Mouse (Mus musculus): ENCODE measurements around the gene Marveld3. TPM values are rescaled to one million over a fixed set of nuclear protein-coding genes. Genes with fewer than 3 reads are reported as not detected.

The Marveld3 gene
- 0.29 and 0.47 TPM in 2 replicates for polyA plus RNA-seq (2014; fragmentation: Nextera tagmentation; extraction: Ambion mirVana)

GRCm38 (mm10) chr8:109961693-109962367, at the start of gene Marveld3:
TSS of gene Marveld3 (minus strand) at chr8:109962203.
- Histone ChIP-seq H3K27ac (ENCODE audit: low read depth, low read length) (no peak within 1 kb of the TSS), H3K27me3 (ENCODE audit: control insufficient read depth, insufficient read depth, low read length) (peaks cover 16% of the 10 kb centered on the region), H3K4me2 (ENCODE audit: low read depth) (peak within 1 kb of the TSS; percentile 64), H3K36me3 (ENCODE audit: control insufficient read depth, insufficient read depth, low read length) (no peaks in the 10 kb centered on the region), H3K4me1 (ENCODE audit: control insufficient read depth, insufficient read depth, low read length) (no peaks in the 10 kb centered on the region), H3K4me3 (ENCODE audit: low read depth, low read length) (peak within 1 kb of the TSS; percentile 32), H3K9me3 (ENCODE audit: control insufficient read depth, low read length) (no peaks in the 10 kb centered on the region), H3K9ac (ENCODE audit: low read length) (no peak within 1 kb of the TSS)
- 2% methylated on average over 63 of the region's 64 CpGs for WGBS
- ATAC-seq (ENCODE audit: insufficient read depth, low FRiP score, low TSS enrichment) (no peak), DNase-seq (ENCODE audit: low spot score) (peak; percentile 76)

DNA sequence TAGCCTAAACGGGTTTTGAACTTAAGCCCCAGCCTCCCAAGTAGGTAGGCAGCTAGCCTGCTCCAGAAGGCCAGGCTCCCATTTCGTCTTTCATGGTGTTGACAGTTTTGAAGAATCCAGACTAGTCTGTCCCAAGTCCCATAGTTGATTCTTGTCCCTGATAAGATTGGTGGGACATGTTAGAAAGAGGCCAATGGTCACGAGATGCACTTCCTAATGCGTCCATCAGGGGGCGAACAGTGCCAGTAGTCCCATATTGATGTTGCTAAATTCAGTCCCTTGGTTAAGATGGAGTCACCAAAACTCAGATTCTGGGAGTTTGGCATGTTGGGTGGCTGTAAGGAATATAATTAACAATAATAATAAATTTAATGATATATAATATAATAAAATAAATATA, 48.9 kb upstream of the Marveld3 start:
- Histone ChIP-seq H3K4me2 (ENCODE audit: low read depth) (no peak overlapping the region), H3K4me3 (ENCODE audit: low read depth, low read length) (no peak overlapping the region), H3K27me3 (ENCODE audit: control insufficient read depth, insufficient read depth, low read length) (no peaks in the 10 kb centered on the region), H3K9ac (ENCODE audit: low read length) (no peak overlapping the region), H3K9me3 (ENCODE audit: control insufficient read depth, low read length) (no peaks in the 10 kb centered on the region), H3K36me3 (ENCODE audit: control insufficient read depth, insufficient read depth, low read length) (no peaks in the 10 kb centered on the region), H3K27ac (ENCODE audit: low read depth, low read length) (no peak overlapping the region), H3K4me1 (ENCODE audit: control insufficient read depth, insufficient read depth, low read length) (no peaks in the 10 kb centered on the region)
- DNase-seq (ENCODE audit: low spot score) (peak; percentile 42), ATAC-seq (ENCODE audit: insufficient read depth, low FRiP score, low TSS enrichment) (no peak)
- 34% methylated on average over 5 of the region's 5 CpGs for WGBS

- H3K36me3 ChIP-seq (ENCODE audit: control insufficient read depth, insufficient read depth, low read length), result no peaks in the 10 kb centered on the region
- H3K9ac ChIP-seq (ENCODE audit: low read length), result no peak overlapping the region
- 75% methylated on average over 8 of the region's 8 CpGs for WGBS
- no peak for DNase-seq (ENCODE audit: low spot score)
- H3K27ac ChIP-seq (ENCODE audit: low read depth, low read length), result no peak overlapping the region
- no peaks in the 10 kb centered on the region for H3K4me1 ChIP-seq (ENCODE audit: control insufficient read depth, insufficient read depth, low read length)
- no peaks in the 10 kb centered on the region for H3K9me3 ChIP-seq (ENCODE audit: control insufficient read depth, low read length)
- no peak overlapping the region for H3K4me2 ChIP-seq (ENCODE audit: low read depth)
- no peak for ATAC-seq (ENCODE audit: insufficient read depth, low FRiP score, low TSS enrichment)
- H3K4me3 ChIP-seq (ENCODE audit: low read depth, low read length), result no peak overlapping the region
- no peaks in the 10 kb centered on the region for H3K27me3 ChIP-seq (ENCODE audit: control insufficient read depth, insufficient read depth, low read length)
Measured at GRCm38 (mm10) chr8:110008995-110009446, 47.0 kb upstream of the Marveld3 start.

DNA sequence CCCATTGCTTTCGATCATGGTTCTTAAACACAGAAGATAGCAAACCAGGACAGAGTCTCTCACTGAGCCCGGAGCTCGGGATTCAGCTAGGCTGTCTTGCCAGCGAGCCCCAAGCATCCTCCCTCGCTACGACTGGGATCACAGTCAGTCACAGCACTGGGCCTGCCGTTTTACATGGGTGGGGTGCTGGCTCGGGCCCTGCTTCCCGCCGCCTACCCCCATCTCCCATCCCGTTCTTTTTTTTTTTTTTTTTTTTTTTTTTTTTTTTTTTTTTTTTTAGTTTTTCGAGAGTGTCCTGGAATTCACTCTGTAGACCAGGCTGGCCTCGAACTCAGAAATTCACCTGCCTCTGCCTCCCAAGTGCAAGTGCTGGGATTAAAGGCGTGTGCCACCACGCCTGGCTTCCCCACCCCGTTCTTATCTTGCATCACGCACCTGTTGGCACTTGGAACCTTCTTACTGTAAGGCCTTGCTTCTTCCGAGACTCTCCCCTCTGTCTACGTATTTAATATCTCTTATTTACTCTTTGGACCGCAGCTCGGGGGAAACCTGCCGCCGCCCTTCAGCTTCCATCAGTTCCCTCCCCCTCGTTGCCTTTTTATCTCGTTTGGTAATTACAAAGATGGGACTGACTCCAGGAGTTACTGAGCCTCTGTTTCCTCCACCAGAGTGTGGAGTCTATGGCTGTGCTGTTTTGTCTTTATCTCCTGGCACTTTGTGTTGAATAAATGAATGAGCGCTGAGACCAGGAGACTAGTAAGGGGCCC, 46.4 kb upstream of the Marveld3 start:
- 90% methylated on average over 25 of the region's 26 CpGs for WGBS
- H3K9ac ChIP-seq (ENCODE audit: low read length), result no peak overlapping the region
- ATAC-seq (ENCODE audit: insufficient read depth, low FRiP score, low TSS enrichment), result no peak
- H3K4me3 ChIP-seq (ENCODE audit: low read depth, low read length), result no peak overlapping the region
- no peaks in the 10 kb centered on the region for H3K36me3 ChIP-seq (ENCODE audit: control insufficient read depth, insufficient read depth, low read length)
- no peak overlapping the region for H3K27ac ChIP-seq (ENCODE audit: low read depth, low read length)
- H3K27me3 ChIP-seq (ENCODE audit: control insufficient read depth, insufficient read depth, low read length), result no peaks in the 10 kb centered on the region
- H3K4me2 ChIP-seq (ENCODE audit: low read depth), result no peak overlapping the region
- no peaks in the 10 kb centered on the region for H3K9me3 ChIP-seq (ENCODE audit: control insufficient read depth, low read length)
- no peaks in the 10 kb centered on the region for H3K4me1 ChIP-seq (ENCODE audit: control insufficient read depth, insufficient read depth, low read length)
- DNase-seq (ENCODE audit: low spot score), result no peak

DNA sequence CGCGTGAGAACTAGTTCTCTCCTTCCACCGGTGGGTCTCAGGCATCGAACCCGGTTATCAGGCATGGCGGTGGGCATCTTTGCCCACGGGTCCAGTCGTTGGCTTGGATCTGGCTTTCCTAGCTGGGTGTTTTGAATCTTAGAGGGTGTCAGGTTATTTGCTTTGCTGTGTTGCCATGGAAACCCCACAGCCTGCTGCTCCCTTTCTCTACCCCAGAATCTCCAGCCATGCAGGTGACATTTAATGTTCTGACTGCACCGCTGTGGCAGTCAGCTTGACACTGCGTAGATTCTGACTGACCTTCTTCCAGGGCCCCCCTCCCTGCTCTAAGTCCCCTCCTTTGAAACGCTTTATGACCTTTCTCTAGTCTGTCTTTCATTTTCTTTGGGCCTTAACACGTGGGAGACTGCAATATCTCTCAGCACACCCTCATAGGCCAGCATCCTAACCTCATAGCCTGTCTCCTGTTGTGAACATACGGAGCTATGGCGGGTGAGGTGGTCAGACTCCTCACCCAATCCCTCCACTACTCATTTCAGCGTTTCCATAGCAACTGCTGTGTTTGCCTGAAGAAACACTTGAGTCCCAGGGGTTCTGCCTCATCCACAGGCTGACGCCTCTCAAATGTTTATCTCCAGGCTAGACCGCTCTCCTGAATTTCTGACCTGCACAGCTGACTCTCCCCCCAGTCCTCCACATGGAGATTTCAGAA, 44.5 kb upstream of the Marveld3 start:
- Histone ChIP-seq H3K4me1 (ENCODE audit: control insufficient read depth, insufficient read depth, low read length) (no peaks in the 10 kb centered on the region), H3K4me2 (ENCODE audit: low read depth) (no peak overlapping the region), H3K36me3 (ENCODE audit: control insufficient read depth, insufficient read depth, low read length) (no peaks in the 10 kb centered on the region), H3K4me3 (ENCODE audit: low read depth, low read length) (no peak overlapping the region), H3K9me3 (ENCODE audit: control insufficient read depth, low read length) (no peaks in the 10 kb centered on the region), H3K9ac (ENCODE audit: low read length) (no peak overlapping the region), H3K27ac (ENCODE audit: low read depth, low read length) (no peak overlapping the region), H3K27me3 (ENCODE audit: control insufficient read depth, insufficient read depth, low read length) (no peaks in the 10 kb centered on the region)
- ATAC-seq (ENCODE audit: insufficient read depth, low FRiP score, low TSS enrichment) (no peak), DNase-seq (ENCODE audit: low spot score) (no peak)
- WGBS, result 58% methylated on average over 17 of the region's 17 CpGs

GRCm38 (mm10) chr8:110004300-110004699, 42.3 kb upstream of the Marveld3 start:
- ATAC-seq (ENCODE audit: insufficient read depth, low FRiP score, low TSS enrichment), result no peak
- H3K4me3 ChIP-seq (ENCODE audit: low read depth, low read length), result no peak overlapping the region
- no peaks in the 10 kb centered on the region for H3K4me1 ChIP-seq (ENCODE audit: control insufficient read depth, insufficient read depth, low read length)
- no peak overlapping the region for H3K4me2 ChIP-seq (ENCODE audit: low read depth)
- no peaks in the 10 kb centered on the region for H3K36me3 ChIP-seq (ENCODE audit: control insufficient read depth, insufficient read depth, low read length)
- no peaks in the 10 kb centered on the region for H3K9me3 ChIP-seq (ENCODE audit: control insufficient read depth, low read length)
- no peak overlapping the region for H3K9ac ChIP-seq (ENCODE audit: low read length)
- DNase-seq (ENCODE audit: low spot score), result no peak
- no peaks in the 10 kb centered on the region for H3K27me3 ChIP-seq (ENCODE audit: control insufficient read depth, insufficient read depth, low read length)
- 75% methylated on average over 5 of the region's 5 CpGs for WGBS
- no peak overlapping the region for H3K27ac ChIP-seq (ENCODE audit: low read depth, low read length)

DNA sequence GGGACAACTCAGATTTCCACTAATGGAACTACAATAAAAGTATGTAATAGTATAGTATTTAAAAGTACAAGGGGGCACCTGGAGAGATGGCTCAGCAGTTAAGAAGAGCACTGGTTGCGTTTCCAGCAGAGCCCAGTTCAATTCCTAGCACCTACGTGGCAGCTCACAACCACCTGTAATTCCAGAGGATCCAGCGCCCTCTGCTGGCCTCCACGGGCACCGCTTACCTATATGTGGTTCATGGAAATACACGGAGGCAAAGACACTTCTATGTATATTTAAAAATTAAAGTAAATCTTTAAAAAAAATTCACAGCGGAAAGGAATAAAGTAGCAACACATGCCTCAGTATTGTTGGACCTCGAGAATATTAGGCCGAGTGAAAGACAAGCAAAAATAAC, 41.0 kb upstream of the Marveld3 start:
- no peak overlapping the region for H3K4me3 ChIP-seq (ENCODE audit: low read depth, low read length)
- DNase-seq (ENCODE audit: low spot score), result peak; percentile 53

GRCm38 (mm10) chr8:109999974-110000373, 38.0 kb upstream of the Marveld3 start:
- Histone ChIP-seq H3K9me3 (ENCODE audit: control insufficient read depth, low read length) (no peaks in the 10 kb centered on the region), H3K27ac (ENCODE audit: low read depth, low read length) (no peak overlapping the region), H3K4me3 (ENCODE audit: low read depth, low read length) (no peak overlapping the region), H3K4me2 (ENCODE audit: low read depth) (no peak overlapping the region), H3K4me1 (ENCODE audit: control insufficient read depth, insufficient read depth, low read length) (no peaks in the 10 kb centered on the region), H3K27me3 (ENCODE audit: control insufficient read depth, insufficient read depth, low read length) (no peaks in the 10 kb centered on the region), H3K36me3 (ENCODE audit: control insufficient read depth, insufficient read depth, low read length) (no peaks in the 10 kb centered on the region), H3K9ac (ENCODE audit: low read length) (no peak overlapping the region)
- no peak for ATAC-seq (ENCODE audit: insufficient read depth, low FRiP score, low TSS enrichment)
- no peak for DNase-seq (ENCODE audit: low spot score)
- 89% methylated on average over 10 of the region's 10 CpGs for WGBS

More for the DNA sequence above, 41.0 kb upstream of the Marveld3 start:
- 41% methylated on average over 9 of the region's 9 CpGs for WGBS
- Histone ChIP-seq H3K9ac (ENCODE audit: low read length) (no peak overlapping the region), H3K9me3 (ENCODE audit: control insufficient read depth, low read length) (no peaks in the 10 kb centered on the region), H3K36me3 (ENCODE audit: control insufficient read depth, insufficient read depth, low read length) (no peaks in the 10 kb centered on the region), H3K27ac (ENCODE audit: low read depth, low read length) (no peak overlapping the region), H3K4me2 (ENCODE audit: low read depth) (no peak overlapping the region), H3K4me1 (ENCODE audit: control insufficient read depth, insufficient read depth, low read length) (no peaks in the 10 kb centered on the region), H3K27me3 (ENCODE audit: control insufficient read depth, insufficient read depth, low read length) (no peaks in the 10 kb centered on the region)
- no peak for ATAC-seq (ENCODE audit: insufficient read depth, low FRiP score, low TSS enrichment)

Measured in neural tube, embryonic 11.5 days (tissue).